Mouse (Mus musculus) thymus, adult 2 months (tissue): ENCODE measurements around the gene Stra6l.

Experiments used
- CTCF ChIP-seq: fragments of 200-500 bp; IDR thresholded peaks from 2 replicates; pipeline ENCODE4 v1.5.1; 2012; ENCODE audit warnings: mild to moderate bottlenecking, control low read depth, low read length, moderate library complexity, borderline replicate concordance; ENCODE audit not compliant: control insufficient read depth, poor library complexity, insufficient read depth; ENCODE audit errors: extremely low read depth
- POLR2A ChIP-seq: fragments of 200-500 bp; IDR thresholded peaks from 2 replicates; pipeline ENCODE4 v1.6.1; 2012; ENCODE audit warnings: mild to moderate bottlenecking, low read length, control low read depth, moderate library complexity; ENCODE audit not compliant: control insufficient read depth, poor library complexity, insufficient read depth; ENCODE audit errors: extremely low read depth

- TF ChIP-seq CTCF (no peak), POLR2A (no peak)
Observed at GRCm38 (mm10) chr4:45867416-45867815, 19.0 kb downstream of the Stra6l start.
